Mouse (Mus musculus) ES-Bruce4 (cell line): ENCODE results near the gene Slc48a1. TPM values are rescaled to one million over a fixed set of nuclear protein-coding genes. Genes with fewer than 3 reads are reported as not detected.

Experiments
- H3K27ac ChIP-seq: 2 replicates; pipeline ENCODE4 v1.5.1; 2012; ENCODE audit warnings: low read length, inconsistent platforms; ENCODE audit not compliant: insufficient read depth
- H3K27me3 ChIP-seq: 2 replicates; pipeline ENCODE4 v1.6.1; 2012; ENCODE audit warnings: mild to moderate bottlenecking, low read length, inconsistent platforms; ENCODE audit not compliant: control insufficient read depth, poor library complexity, insufficient read depth, severe bottlenecking
- H3K36me3 ChIP-seq: 2 replicates; pipeline ENCODE4 v1.6.1; 2012; ENCODE audit warnings: inconsistent platforms, mild to moderate bottlenecking, low read length, moderate library complexity; ENCODE audit not compliant: control insufficient read depth, poor library complexity, insufficient read depth, severe bottlenecking
- H3K4me1 ChIP-seq: one replicate; pipeline ENCODE4 v1.8.1; 2011; ENCODE audit warnings: low read length; ENCODE audit not compliant: control insufficient read depth, insufficient read depth
- H3K4me3 ChIP-seq: 2 replicates; pipeline ENCODE4 v1.5.1; 2011; ENCODE audit warnings: low read depth, mild to moderate bottlenecking, low read length
- H3K9ac ChIP-seq: 2 replicates; pipeline ENCODE4 v1.6.1; 2012; ENCODE audit warnings: low read depth, mild to moderate bottlenecking, inconsistent platforms; ENCODE audit not compliant: poor library complexity, severe bottlenecking
- H3K9me3 ChIP-seq: replicated peaks from 2 replicates; pipeline ENCODE4 v1.6.1; 2012; ENCODE audit warnings: mild to moderate bottlenecking, low read length, inconsistent platforms; ENCODE audit not compliant: control insufficient read depth, poor library complexity, insufficient read depth, severe bottlenecking
- CTCF ChIP-seq: IDR thresholded peaks from one replicate; pipeline ENCODE4 v1.8.1; 2011; ENCODE audit warnings: low read depth, low read length
- EP300 ChIP-seq: IDR thresholded peaks from 2 replicates; pipeline ENCODE4 v1.6.1; 2011; ENCODE audit warnings: low read depth, low read length; ENCODE audit not compliant: insufficient read depth
- POLR2A ChIP-seq: IDR thresholded peaks from one replicate; pipeline ENCODE4 v1.8.1; 2011; ENCODE audit warnings: low read length; ENCODE audit not compliant: insufficient read depth
- polyA plus RNA-seq: library from polyadenylated mRNA; stranded (reverse); fragments of >200 nt; gene quantifications from 2 replicates; pipeline ENCODE4 v1.2.4, GENCODE M21; 2011; ENCODE audit warnings: low read depth; ENCODE audit not compliant: missing spikeins, insufficient read depth, insufficient read length

Gene Slc48a1
- polyA plus RNA-seq, 1 experiment = 17.2 TPM

- Histone ChIP-seq H3K27ac (no peak overlapping the region), H3K4me1 (peaks cover 16% of the 10 kb centered on the region), H3K36me3 (no peaks in the 10 kb centered on the region), H3K9me3 (no peaks in the 10 kb centered on the region), H3K4me3 (no peak overlapping the region), H3K9ac (no peak overlapping the region), H3K27me3 (no peaks in the 10 kb centered on the region)
- TF ChIP-seq POLR2A (no peak), EP300 (no peak), CTCF (no peak)
These were observed 23.8 kb upstream of the Slc48a1 start for GRCm38 (mm10) chr15:97754476-97754875.

- TF ChIP-seq CTCF (no peak), POLR2A (no peak), EP300 (no peak)
- Histone ChIP-seq H3K4me3 (no peak overlapping the region), H3K4me1 (peaks cover 16% of the 10 kb centered on the region), H3K27ac (no peak overlapping the region), H3K36me3 (0 out of 2 replicates have a peak, but pooled peaks cover 4% of the 10 kb centered on the region), H3K9ac (no peak overlapping the region), H3K27me3 (no peaks in the 10 kb centered on the region), H3K9me3 (no peaks in the 10 kb centered on the region)
These were observed 23.0 kb upstream of the Slc48a1 start for GRCm38 (mm10) chr15:97755361-97755760.

GRCm38 (mm10) chr15:97760006-97760405 lies 18.3 kb upstream of the Slc48a1 start:
- no peak overlapping the region for H3K27ac ChIP-seq

GRCm38 (mm10) chr15:97760952-97761351 lies 17.4 kb upstream of the Slc48a1 start:
- Histone ChIP-seq H3K36me3 (0 out of 2 replicates have a peak, but pooled peaks cover 4% of the 10 kb centered on the region), H3K9me3 (no peaks in the 10 kb centered on the region), H3K4me1 (peaks cover 16% of the 10 kb centered on the region), H3K27ac (no peak overlapping the region), H3K9ac (0 out of 2 replicates have a peak overlapping the region, but pooled peaks have one; percentile 15), H3K27me3 (no peaks in the 10 kb centered on the region), H3K4me3 (no peak overlapping the region)
- no peak for TF ChIP-seq CTCF
- no peak for TF ChIP-seq EP300
- TF ChIP-seq POLR2A = no peak

More at GRCm38 (mm10) chr15:97760006-97760405, 18.3 kb upstream of the Slc48a1 start:
- no peaks in the 10 kb centered on the region for H3K27me3 ChIP-seq
- peaks cover 16% of the 10 kb centered on the region for H3K4me1 ChIP-seq
- H3K36me3 ChIP-seq = 0 out of 2 replicates have a peak, but pooled peaks cover 4% of the 10 kb centered on the region
- H3K4me3 ChIP-seq = no peak overlapping the region
- H3K9me3 ChIP-seq = no peaks in the 10 kb centered on the region
- no peak overlapping the region for H3K9ac ChIP-seq
- no peak for TF ChIP-seq EP300
- no peak for TF ChIP-seq CTCF
- no peak for TF ChIP-seq POLR2A

- Histone ChIP-seq H3K9ac (0 out of 2 replicates have a peak overlapping the region, but pooled peaks have one; percentile 15), H3K36me3 (0 out of 2 replicates have a peak, but pooled peaks cover 4% of the 10 kb centered on the region), H3K27me3 (no peaks in the 10 kb centered on the region), H3K4me3 (peak overlapping the region; percentile 31; the same call in 1 of the 2 replicates), H3K9me3 (no peaks in the 10 kb centered on the region), H3K27ac (peak overlapping the region; percentile 29; the same call in 1 of the 2 replicates), H3K4me1 (peaks cover 11% of the 10 kb centered on the region)
- TF ChIP-seq POLR2A (no peak), CTCF (peak; percentile 40)
These were observed 16.9 kb upstream of the Slc48a1 start for GRCm38 (mm10) chr15:97761438-97761837.

GRCm38 (mm10) chr15:97762733-97763132 lies 15.6 kb upstream of the Slc48a1 start:
- TF ChIP-seq EP300 (no peak), CTCF (no peak), POLR2A (no peak)
- Histone ChIP-seq H3K9ac (no peak overlapping the region), H3K36me3 (0 out of 2 replicates have a peak, but pooled peaks cover 4% of the 10 kb centered on the region), H3K27ac (no peak overlapping the region), H3K4me3 (peak overlapping the region; percentile 5; the same call in 1 of the 2 replicates), H3K9me3 (no peaks in the 10 kb centered on the region), H3K27me3 (no peaks in the 10 kb centered on the region), H3K4me1 (peaks cover 10% of the 10 kb centered on the region)
